Mouse (Mus musculus) liver, adult 2 months (tissue): ENCODE results near the gene Dyrk1a. TPM values are rescaled to one million over a fixed set of nuclear protein-coding genes. Genes with fewer than 3 reads are reported as not detected.

Experiments used
- DNase-seq: peaks from one replicate; pipeline ENCODE4 v3.0.0-alpha.2; 2011; ENCODE audit warnings: low read depth, low spot score; ENCODE audit errors: extremely low read depth
- H3K27ac ChIP-seq: fragments of 200-500 bp; replicated peaks from 2 replicates; pipeline ENCODE4 v1.5.1; 2012; ENCODE audit warnings: low read depth, mild to moderate bottlenecking, control low read depth, inconsistent platforms, low read length; ENCODE audit not compliant: insufficient read depth
- H3K27me3 ChIP-seq: fragments of 200-500 bp; 2 replicates; pipeline ENCODE4 v1.6.1; 2012; ENCODE audit warnings: mild to moderate bottlenecking, moderate library complexity, low read length, inconsistent platforms; ENCODE audit not compliant: control insufficient read depth, insufficient read depth
- H3K36me3 ChIP-seq: fragments of 200-500 bp; 2 replicates; pipeline ENCODE4 v1.6.1; 2012; ENCODE audit warnings: low read length, inconsistent platforms; ENCODE audit not compliant: control insufficient read depth, insufficient read depth
- H3K4me1 ChIP-seq: fragments of 200-500 bp; 2 replicates; pipeline ENCODE4 v1.6.1; 2011; ENCODE audit warnings: low read length; ENCODE audit not compliant: control insufficient read depth, insufficient read depth
- H3K4me3 ChIP-seq: fragments of 200-500 bp; 2 replicates; pipeline ENCODE4 v1.5.1; 2011; ENCODE audit warnings: low read depth, mild to moderate bottlenecking, control low read depth, low read length, moderate library complexity; ENCODE audit not compliant: insufficient read depth
- H3K79me2 ChIP-seq: fragments of 200-500 bp; 2 replicates; pipeline ENCODE4 v1.6.1; 2012; ENCODE audit warnings: inconsistent platforms, mild to moderate bottlenecking, low read length, moderate library complexity; ENCODE audit not compliant: control insufficient read depth, insufficient read depth
- H3K9ac ChIP-seq: fragments of 200-500 bp; 2 replicates; pipeline ENCODE4 v1.6.1; 2012; ENCODE audit warnings: low read depth, mild to moderate bottlenecking, control low read depth, inconsistent platforms, low read length
- CTCF ChIP-seq: fragments of 200-500 bp; IDR thresholded peaks from 2 replicates; pipeline ENCODE4 v1.5.1; 2011; ENCODE audit warnings: low read depth, low read length, control low read depth
- POLR2A ChIP-seq: fragments of 200-500 bp; IDR thresholded peaks from 2 replicates; pipeline ENCODE4 v1.6.1; 2011; ENCODE audit warnings: low read length, control low read depth; ENCODE audit not compliant: insufficient read depth; ENCODE audit errors: extremely low read depth
- WGBS: fragments of 180-500 bp; shearing (Covaris S2); methylation state at CpG from one replicate; pipeline ENCODE4 v1.1.7; 2018; 5-methylcytosine and 5-hydroxymethylcytosine counted together
- polyA plus RNA-seq: library from polyadenylated mRNA; depleted of rRNA; stranded (reverse); fragments of >200 nt; gene quantifications from 2 replicates; pipeline ENCODE4 v1.2.3, GENCODE M21; 2012
- total RNA-seq: library from RNA; depleted of rRNA; stranded (reverse); fragments of >200 nt; gene quantifications from 2 replicates; pipeline ENCODE4 v1.2.3, GENCODE M21; 2014

Dyrk1a gene
- total and polyA plus RNA-seq, 2 experiments, result 12.2 to 13.6 TPM

GRCm38 (mm10) chr16:94607468-94607867 is 37.7 kb downstream of the Dyrk1a start:
- Histone ChIP-seq H3K79me2 (peaks cover 42% of the 10 kb centered on the region), H3K27ac (no peak overlapping the region), H3K9ac (no peak overlapping the region), H3K36me3 (no peaks in the 10 kb centered on the region), H3K27me3 (no peaks in the 10 kb centered on the region), H3K4me1 (peaks cover 12% of the 10 kb centered on the region), H3K4me3 (no peak overlapping the region)
- TF ChIP-seq CTCF (no peak), POLR2A (no peak)
- 27% methylated on average over 1 of the region's 1 CpGs for WGBS
- DNase-seq, result no peak

GRCm38 (mm10) chr16:94608706-94609594 is 39.1 kb downstream of the Dyrk1a start:
- TF ChIP-seq CTCF (no peak), POLR2A (no peak)
- no peak overlapping the region for H3K4me3 ChIP-seq
- 78% methylated on average over 9 of the region's 9 CpGs for WGBS

GRCm38 (mm10) chr16:94612573-94612972 is 42.8 kb downstream of the Dyrk1a start:
- 51% methylated on average over 8 of the region's 8 CpGs for WGBS
- DNase-seq, result no peak
- Histone ChIP-seq H3K36me3 (no peaks in the 10 kb centered on the region), H3K27ac (no peak overlapping the region), H3K27me3 (no peaks in the 10 kb centered on the region), H3K4me1 (0 out of 2 replicates have a peak, but pooled peaks cover under 1% of the 10 kb centered on the region), H3K79me2 (peaks cover 26% of the 10 kb centered on the region; the same call in 1 of the 2 replicates), H3K9ac (no peak overlapping the region), H3K4me3 (no peak overlapping the region)
- TF ChIP-seq POLR2A, result no peak
- no peak for TF ChIP-seq CTCF

More at GRCm38 (mm10) chr16:94608706-94609594, 39.1 kb downstream of the Dyrk1a start:
- Histone ChIP-seq H3K36me3 (no peaks in the 10 kb centered on the region), H3K79me2 (peaks cover 37% of the 10 kb centered on the region), H3K27ac (no peak overlapping the region), H3K27me3 (no peaks in the 10 kb centered on the region), H3K9ac (no peak overlapping the region), H3K4me1 (peaks cover 7% of the 10 kb centered on the region)
- no peak for DNase-seq

GRCm38 (mm10) chr16:94617255-94617654 is 47.4 kb downstream of the Dyrk1a start:
- Histone ChIP-seq H3K9ac (no peak overlapping the region), H3K4me1 (0 out of 2 replicates have a peak, but pooled peaks cover 5% of the 10 kb centered on the region), H3K79me2 (peaks cover 32% of the 10 kb centered on the region; the same call in 1 of the 2 replicates), H3K36me3 (peaks cover 4% of the 10 kb centered on the region; the same call in 1 of the 2 replicates), H3K27ac (no peak overlapping the region), H3K4me3 (no peak overlapping the region), H3K27me3 (no peaks in the 10 kb centered on the region)
- DNase-seq, result no peak
- TF ChIP-seq POLR2A (no peak), CTCF (no peak)
- 87% methylated on average over 6 of the region's 6 CpGs for WGBS

DNA sequence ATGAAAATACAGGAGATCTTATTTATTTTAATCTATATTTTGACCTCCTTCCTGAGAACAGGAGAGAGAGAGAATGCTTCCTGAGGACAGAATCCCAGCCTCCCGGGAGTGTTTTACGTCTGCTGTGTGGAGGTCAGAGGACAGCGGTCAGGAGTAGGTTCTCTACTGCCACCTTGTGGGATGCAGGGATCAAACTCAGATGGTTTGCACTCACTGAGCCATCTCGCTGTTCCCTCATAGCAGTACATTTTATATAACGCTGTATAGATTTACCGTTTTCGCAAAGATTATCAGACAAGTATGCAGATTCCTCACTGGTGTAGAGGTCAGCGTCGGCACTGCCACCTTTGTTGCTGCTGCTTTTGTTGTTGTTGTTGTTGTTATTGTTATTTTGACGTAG is 48.7 kb downstream of the Dyrk1a start:
- TF ChIP-seq CTCF, result peak; percentile 88
- TF ChIP-seq POLR2A, result no peak
- WGBS, result 40% methylated on average over 10 of the region's 10 CpGs
- Histone ChIP-seq H3K79me2 (peaks cover 33% of the 10 kb centered on the region; the same call in 1 of the 2 replicates), H3K36me3 (peaks cover 4% of the 10 kb centered on the region; the same call in 1 of the 2 replicates), H3K4me1 (0 out of 2 replicates have a peak, but pooled peaks cover 5% of the 10 kb centered on the region), H3K9ac (no peak overlapping the region), H3K4me3 (no peak overlapping the region), H3K27me3 (no peaks in the 10 kb centered on the region), H3K27ac (no peak overlapping the region)
- peak; percentile 68 for DNase-seq

- no peak overlapping the region for H3K27ac ChIP-seq
- H3K36me3 ChIP-seq, result peaks cover 4% of the 10 kb centered on the region; the same call in 1 of the 2 replicates
- peaks cover 30% of the 10 kb centered on the region; the same call in 1 of the 2 replicates for H3K79me2 ChIP-seq
- no peak for DNase-seq
- H3K27me3 ChIP-seq, result no peaks in the 10 kb centered on the region
- H3K9ac ChIP-seq, result no peak overlapping the region
- TF ChIP-seq CTCF (no peak), POLR2A (no peak)
- H3K4me1 ChIP-seq, result 0 out of 2 replicates have a peak, but pooled peaks cover 5% of the 10 kb centered on the region
- H3K4me3 ChIP-seq, result no peak overlapping the region
- 93% methylated on average over 5 of the region's 5 CpGs for WGBS
Observed at GRCm38 (mm10) chr16:94619301-94619700, 49.5 kb downstream of the Dyrk1a start.
